Mouse (Mus musculus) skeletal muscle tissue, adult 2 months (tissue): ENCODE data around the gene Rgp1.
"Not testable (repeated sequence)": the region's sequence is repeated elsewhere in the genome, so short reads cannot be mapped to it uniquely, and the experiment has no call there.

ENCODE experiments used
- DNase-seq: peaks from one replicate; pipeline ENCODE4 v3.0.0-alpha.2; 2012; ENCODE audit warnings: low read depth, low spot score

The Rgp1 gene

GRCm38 (mm10) chr4:43578376-43579204 lies at the start of gene Rgp1, which contains the start of gene Gba2:
Gene Rgp1 (plus strand): TSS chr4:43578715.
Gene Gba2 (minus strand): TSS chr4:43578873.
- peak; percentile 77 for DNase-seq

GRCm38 (mm10) chr4:43530081-43530501 lies 48.4 kb upstream of the Rgp1 start:
- no peak for DNase-seq

GRCm38 (mm10) chr4:43530581-43530980 lies 47.9 kb upstream of the Rgp1 start:
- DNase-seq = peak; percentile 84

GRCm38 (mm10) chr4:43533270-43533669 lies 45.2 kb upstream of the Rgp1 start:
- DNase-seq = peak; percentile 68

GRCm38 (mm10) chr4:43535628-43536027 lies 42.9 kb upstream of the Rgp1 start:
- no peak for DNase-seq

- DNase-seq = no peak
These were observed 42.5 kb upstream of the Rgp1 start for GRCm38 (mm10) chr4:43536031-43536430.

- DNase-seq = no peak
These were observed 36.5 kb upstream of the Rgp1 start for GRCm38 (mm10) chr4:43542044-43542443.

- no peak for DNase-seq
These were observed 32.0 kb upstream of the Rgp1 start for GRCm38 (mm10) chr4:43546375-43547047.

GRCm38 (mm10) chr4:43547160-43547559 lies 31.4 kb upstream of the Rgp1 start:
- no peak for DNase-seq

GRCm38 (mm10) chr4:43549055-43549454 lies 29.5 kb upstream of the Rgp1 start:
- DNase-seq = no peak

GRCm38 (mm10) chr4:43551854-43552253 lies 26.7 kb upstream of the Rgp1 start:
- not testable (repeated sequence) for DNase-seq

- DNase-seq = no peak
These were observed 26.1 kb upstream of the Rgp1 start for GRCm38 (mm10) chr4:43552437-43552836.

- no peak for DNase-seq
These were observed 24.6 kb upstream of the Rgp1 start for GRCm38 (mm10) chr4:43553891-43554290.

- DNase-seq = no peak
These were observed 22.6 kb upstream of the Rgp1 start for GRCm38 (mm10) chr4:43555926-43556325.

GRCm38 (mm10) chr4:43558028-43558630 lies 20.4 kb upstream of the Rgp1 start:
- DNase-seq = no peak

- DNase-seq = no peak
These were observed 19.7 kb upstream of the Rgp1 start for GRCm38 (mm10) chr4:43558631-43559356.

GRCm38 (mm10) chr4:43559519-43560242 lies 18.8 kb upstream of the Rgp1 start:
- no peak for DNase-seq

GRCm38 (mm10) chr4:43560243-43560611 lies 18.3 kb upstream of the Rgp1 start:
- DNase-seq = peak; percentile 60

- DNase-seq = no peak
These were observed 17.5 kb upstream of the Rgp1 start for GRCm38 (mm10) chr4:43560976-43561375.

- no peak for DNase-seq
These were observed 17.0 kb upstream of the Rgp1 start for GRCm38 (mm10) chr4:43561436-43561996.
